Mouse (Mus musculus) R1 (cell line): Measurements from ENCODE around the gene C730034F03Rik.

Source experiments
- DNase-seq: peaks from one replicate; pipeline ENCODE4 v3.0.0-alpha.2; 2018; ENCODE audit warnings: low read depth, low spot score

The C730034F03Rik gene

DNA sequence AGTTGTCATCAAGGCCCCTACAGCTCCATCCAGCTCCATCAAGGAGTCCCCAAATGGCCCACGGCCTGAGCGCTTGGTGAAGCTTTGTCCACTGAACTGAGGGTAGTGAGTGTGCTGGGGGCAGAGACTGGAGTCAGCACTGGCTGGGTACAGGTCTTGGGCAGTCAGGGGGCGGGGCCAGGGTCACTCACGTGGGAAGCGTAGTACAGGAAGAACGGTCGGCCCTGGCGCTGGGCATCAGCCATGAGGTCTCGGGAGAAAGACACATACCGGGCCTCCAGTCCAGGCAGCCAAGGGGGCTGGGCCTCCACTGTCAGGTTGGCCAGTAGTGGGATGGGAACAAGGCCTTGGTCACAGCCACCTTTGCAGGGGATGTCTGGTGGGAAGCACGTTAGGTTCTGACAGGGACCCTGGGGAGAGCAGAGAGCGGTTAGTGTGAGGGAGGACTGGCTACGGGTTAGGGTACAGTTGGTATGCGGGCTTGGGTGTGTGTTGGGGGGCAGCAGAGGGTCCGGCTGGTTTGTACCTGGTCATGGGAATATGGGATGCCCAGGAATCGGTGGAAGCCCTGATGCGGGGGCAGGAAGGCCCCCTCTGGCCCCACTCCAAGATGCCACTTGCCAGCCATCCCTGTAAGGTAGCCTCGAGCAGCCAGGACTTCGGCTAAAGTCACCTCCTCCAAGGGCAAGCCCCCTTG lies 45.4 kb downstream of the C730034F03Rik start:
- DNase-seq, result no peak

DNA sequence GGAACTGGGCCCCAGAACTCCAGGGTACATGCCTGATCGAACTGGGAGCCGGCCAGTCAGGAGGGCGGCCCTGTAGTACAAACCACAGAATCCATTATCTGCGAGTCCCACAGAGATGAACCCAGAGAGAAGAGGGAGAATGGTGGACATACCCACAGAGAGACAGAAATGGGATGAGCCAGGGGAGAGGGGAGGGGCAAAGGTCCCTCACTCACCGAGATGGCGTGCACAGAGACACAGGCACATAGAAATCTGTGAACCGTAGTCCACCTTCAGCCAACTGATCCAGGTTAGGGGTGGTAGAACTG lies 45.9 kb downstream of the C730034F03Rik start:
- DNase-seq, result no peak

DNA sequence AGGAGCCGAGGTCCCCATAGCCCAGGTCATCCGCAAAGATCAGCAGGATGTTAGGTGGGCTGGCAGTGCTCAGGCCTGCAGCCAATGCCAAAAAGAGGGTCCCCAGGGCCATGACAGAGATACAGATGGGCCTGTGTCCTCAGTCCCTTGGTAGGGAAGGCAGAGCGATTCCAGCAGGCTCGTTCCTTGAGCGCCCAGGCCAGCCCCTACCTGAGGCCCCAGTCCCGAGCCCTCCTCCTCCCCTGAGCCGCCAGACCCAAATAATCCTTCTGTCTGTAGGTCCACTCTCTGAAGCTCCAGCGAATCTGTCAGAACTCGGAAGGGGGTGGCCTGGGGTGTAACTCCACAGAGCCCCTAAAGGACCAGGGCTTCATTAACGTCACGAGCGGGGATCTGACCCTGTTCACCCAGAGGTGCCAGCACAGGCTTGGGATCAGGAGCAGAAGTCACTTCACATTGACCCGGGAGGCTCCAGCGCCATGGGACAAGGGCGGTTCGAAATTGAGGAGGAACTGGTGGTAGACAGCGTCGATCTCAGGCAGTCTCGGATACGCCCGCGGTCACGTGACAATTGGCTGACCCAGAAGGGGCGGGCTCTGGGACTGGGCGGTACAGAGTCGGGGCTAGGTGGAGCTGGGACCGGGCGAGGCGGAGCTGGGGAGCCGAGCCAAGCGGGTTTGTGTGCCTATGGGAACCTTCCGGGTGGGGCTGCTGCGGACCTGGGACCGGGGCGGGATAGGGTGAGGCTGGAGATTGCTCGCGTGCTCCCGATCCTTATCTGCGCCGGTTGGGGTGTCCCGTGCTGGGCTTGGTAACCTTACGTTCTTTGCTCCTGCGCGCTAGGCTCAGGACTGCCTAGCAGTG lies 46.5 kb downstream of the C730034F03Rik start:
- peak; percentile 95 for DNase-seq

DNA sequence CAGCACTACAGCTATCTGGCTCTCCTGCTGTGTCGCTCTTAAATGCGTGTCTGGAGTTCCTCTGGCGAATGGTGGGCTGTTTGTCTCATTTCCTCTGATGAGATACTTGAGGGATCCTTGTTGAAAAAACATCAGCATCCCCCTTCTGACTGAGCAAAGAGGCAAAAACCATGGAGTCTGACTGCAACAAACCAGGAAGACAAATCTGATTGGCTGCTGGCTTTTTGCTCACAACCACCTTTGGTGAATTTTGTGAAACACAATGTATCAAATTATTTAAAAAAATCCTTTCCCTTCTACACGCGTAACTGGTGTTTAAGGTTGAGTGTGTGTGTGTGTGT lies 47.1 kb downstream of the C730034F03Rik start:
- DNase-seq, result no peak

DNA sequence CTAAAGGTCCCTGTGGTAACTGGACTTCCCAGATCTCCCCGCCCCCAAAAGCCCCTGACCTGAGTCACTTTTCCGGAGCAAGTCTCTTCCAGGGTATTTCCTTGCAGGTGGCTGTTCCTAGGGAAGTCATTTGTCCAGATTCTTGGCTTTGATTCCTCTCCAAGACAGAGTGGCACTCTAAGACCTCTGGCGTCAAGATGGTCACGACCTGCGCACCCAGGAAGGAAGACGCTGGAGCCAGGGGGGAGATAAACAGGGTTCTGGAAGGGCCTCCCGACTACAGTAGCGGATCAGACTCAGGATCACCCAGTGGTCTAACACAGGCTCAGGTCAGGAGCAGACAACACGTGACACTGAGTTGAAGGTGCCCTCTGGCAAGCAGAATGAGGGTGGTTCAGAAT lies 47.7 kb downstream of the C730034F03Rik start, which contains the start of gene Arsa:
Gene Arsa, minus strand, starts transcription at position 335 of the 401 bp plus-strand sequence.
- DNase-seq, result no peak

DNA sequence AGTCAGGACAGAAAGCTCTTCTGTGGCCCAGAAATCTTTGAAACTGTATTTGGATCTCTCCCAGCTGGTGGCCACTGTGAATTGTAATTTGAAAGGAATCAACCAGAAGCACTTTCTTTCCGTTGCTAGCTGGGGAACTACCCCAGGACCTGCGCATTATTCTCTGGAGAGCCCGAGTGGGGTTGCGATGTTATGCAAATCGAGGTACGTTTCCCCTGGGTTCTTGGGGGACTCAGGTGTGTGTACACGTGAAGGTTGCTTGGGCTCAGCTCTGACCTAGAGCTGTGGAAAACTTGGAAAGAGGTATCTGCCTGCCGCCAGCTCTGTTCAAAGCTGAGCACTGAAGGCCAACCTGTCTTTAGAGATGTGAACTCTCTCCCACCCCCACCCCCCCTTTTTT lies 48.4 kb downstream of the C730034F03Rik start:
- peak; percentile 88 for DNase-seq

DNA sequence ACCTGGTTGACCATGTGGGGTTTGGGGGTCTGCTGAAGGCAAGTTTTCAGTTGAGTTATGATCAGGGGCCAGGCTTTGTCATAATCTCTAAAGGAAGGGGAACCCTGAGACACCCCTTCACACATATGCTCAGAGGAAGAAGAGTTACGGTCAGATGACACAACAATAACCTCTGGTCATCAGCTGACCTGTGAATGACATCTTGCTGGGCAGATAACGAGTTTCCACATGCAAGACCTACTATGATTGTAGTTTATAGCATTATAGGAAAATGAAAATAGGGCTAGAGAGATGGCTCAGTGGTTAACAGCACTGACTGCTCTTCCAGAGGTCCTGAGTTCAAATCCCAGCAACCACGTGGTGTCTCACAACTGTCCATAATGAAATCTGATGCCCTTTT lies 49.2 kb downstream of the C730034F03Rik start:
- no peak for DNase-seq
